Mouse (Mus musculus): Measurements from ENCODE around the gene Mdh2.

The Mdh2 gene

GRCm38 (mm10) chr5:135776546-135776945 is 1.7 kb upstream of the Mdh2 start:
- no peak for DNase-seq (ENCODE audit: low spot score)

- peak; percentile 16 for DNase-seq (ENCODE audit: low spot score)
Observed at GRCm38 (mm10) chr5:135777796-135778470, 347 bp upstream of the Mdh2 start, which contains the start of gene Styxl1. Styxl1 (minus strand) TSS chr5:135778385.

GRCm38 (mm10) chr5:135780331-135780730 is 2.1 kb downstream of the Mdh2 start:
- DNase-seq (ENCODE audit: low spot score): no peak

- no peak for DNase-seq (ENCODE audit: low spot score)
Observed at GRCm38 (mm10) chr5:135782901-135783300, 4.6 kb downstream of the Mdh2 start.

- peak; percentile 83 for DNase-seq (ENCODE audit: low spot score)
Observed at GRCm38 (mm10) chr5:135793996-135794858, 15.9 kb downstream of the Mdh2 start.

- no peak for DNase-seq (ENCODE audit: low spot score)
Observed at GRCm38 (mm10) chr5:135794859-135795181, 16.5 kb downstream of the Mdh2 start.

- no peak for DNase-seq (ENCODE audit: low spot score)
Observed at GRCm38 (mm10) chr5:135799746-135800145, 21.5 kb downstream of the Mdh2 start.

GRCm38 (mm10) chr5:135800927-135801326 is 22.6 kb downstream of the Mdh2 start:
- DNase-seq (ENCODE audit: low spot score): no peak

GRCm38 (mm10) chr5:135802641-135803040 is 24.4 kb downstream of the Mdh2 start:
- DNase-seq (ENCODE audit: low spot score): no peak

- DNase-seq (ENCODE audit: low spot score): no peak
Observed at GRCm38 (mm10) chr5:135803135-135803534, 24.9 kb downstream of the Mdh2 start.

GRCm38 (mm10) chr5:135803676-135804075 is 25.4 kb downstream of the Mdh2 start:
- no peak for DNase-seq (ENCODE audit: low spot score)

- no peak for DNase-seq (ENCODE audit: low spot score)
Observed at GRCm38 (mm10) chr5:135804735-135805134, 26.5 kb downstream of the Mdh2 start.

GRCm38 (mm10) chr5:135806555-135807262 is 28.4 kb downstream of the Mdh2 start, which contains the start of gene Srrm3:
Srrm3 (plus strand) TSS chr5:135806890.
- peak; percentile 88 for DNase-seq (ENCODE audit: low spot score)

GRCm38 (mm10) chr5:135807263-135807637 is 29.0 kb downstream of the Mdh2 start:
- no peak for DNase-seq (ENCODE audit: low spot score)

GRCm38 (mm10) chr5:135812991-135813390 is 34.7 kb downstream of the Mdh2 start:
- no peak for DNase-seq (ENCODE audit: low spot score)

- no peak for DNase-seq (ENCODE audit: low spot score)
Observed at GRCm38 (mm10) chr5:135818491-135818890, 40.2 kb downstream of the Mdh2 start.

- no peak for DNase-seq (ENCODE audit: low spot score)
Observed at GRCm38 (mm10) chr5:135822316-135822944, 44.1 kb downstream of the Mdh2 start.

GRCm38 (mm10) chr5:135824517-135824916 is 46.2 kb downstream of the Mdh2 start:
- DNase-seq (ENCODE audit: low spot score): no peak

- DNase-seq (ENCODE audit: low spot score): no peak
Observed at GRCm38 (mm10) chr5:135826225-135826624, 47.9 kb downstream of the Mdh2 start.

GRCm38 (mm10) chr5:135829381-135829780 is 51.1 kb downstream of the Mdh2 start:
- no peak for DNase-seq (ENCODE audit: low spot score)

- DNase-seq (ENCODE audit: low spot score): no peak
Observed at GRCm38 (mm10) chr5:135832729-135833128, 54.4 kb downstream of the Mdh2 start.
